In the genomic region with DNA sequence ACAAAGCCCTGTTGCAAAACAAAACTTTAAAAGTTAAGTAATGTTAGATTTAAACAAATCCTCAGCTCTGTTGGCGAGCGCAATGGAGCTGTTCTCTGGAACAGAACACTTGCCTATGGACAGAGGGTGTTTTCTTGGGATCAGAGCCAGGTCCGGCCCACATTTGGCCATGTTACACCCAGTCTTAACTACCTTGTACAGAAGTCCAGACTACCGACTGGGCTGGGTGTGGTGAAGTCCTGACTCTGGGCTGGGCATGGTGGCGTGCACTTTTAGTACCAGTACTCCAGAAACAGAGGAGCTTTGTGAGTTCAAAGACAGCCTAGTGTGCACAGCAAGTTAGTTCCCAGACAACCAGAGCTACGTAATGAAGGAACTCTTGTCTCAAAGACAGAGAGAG, we compare ENCODE assay signal across 16 mouse cellular contexts. TPM values are rescaled to one million over a fixed set of nuclear protein-coding genes. Genes with fewer than 3 reads are reported as not detected.
DNase-seq lines count a peak whose midpoint lies in the region; ATAC-seq and TF ChIP-seq lines count a peak whose summit lies in the region.
"Had no signal": no experiment of that assay in that cellular context is flagged by ENCODE, and none has a peak within 500 bp of the region (broad histone marks: within the 10 kb centered on the region; RNA-seq: fewer than 3 reads in every experiment).

No protein-coding gene starts in this region.

- H3K4me1 ChIP-seq in kidney, embryonic 14.5 days (ENCODE audit: control insufficient read depth, insufficient read depth, low read length): peaks cover 12% of the 10 kb centered on the region

- no peak overlapping the region for H3K4me2 ChIP-seq in kidney, embryonic 14.5 days (replicated peaks; ENCODE audit: low read depth, low read length)
- peak overlapping the region; percentile 67 for H3K4me2 ChIP-seq in myocyte (ENCODE audit: low read depth)

- peaks cover 16% of the 10 kb centered on the region for H3K36me3 ChIP-seq in kidney, embryonic 14.5 days (ENCODE audit: control insufficient read depth, insufficient read depth, low read length)
- H3K36me3 ChIP-seq in myocyte (ENCODE audit: control insufficient read depth, insufficient read depth): no peaks in the 10 kb centered on the region

- H3K9ac ChIP-seq in kidney, embryonic 14.5 days (ENCODE audit: low read depth, low read length): no peak overlapping the region

- 79% methylated on average over 6 of the region's 6 CpGs for WGBS in kidney, embryonic 14.5 days
- 24% methylated on average over 6 of the region's 6 CpGs for WGBS in large intestine, adult 2 months

- TF ChIP-seq POLR2A in myocyte (IDR thresholded peaks at IDR 0.05; ENCODE audit: insufficient read length, low read depth): peak; percentile 34

- no peaks in the 10 kb centered on the region for H3K9me3 ChIP-seq in kidney, embryonic 14.5 days (ENCODE audit: control insufficient read depth, low read length)
- H3K9me3 ChIP-seq: forebrain, embryonic 13.5 days had no signal

- H3ac ChIP-seq in myocyte (ENCODE audit: control insufficient read depth, insufficient read length): no peak overlapping the region

- H3K4me3 ChIP-seq in kidney, embryonic 14.5 days (ENCODE audit: low read length): no peak overlapping the region
- peak overlapping the region; percentile 65 for H3K4me3 ChIP-seq in myocyte

- no peak for ATAC-seq in kidney, embryonic 14.5 days (ENCODE audit: low FRiP score, low TSS enrichment)
- ATAC-seq: forebrain, embryonic 13.5 days; hindbrain, postnatal 0 days had no signal

- H3K79me2 ChIP-seq in myocyte (ENCODE audit: control insufficient read depth, insufficient read depth): no peaks in the 10 kb centered on the region

- H3K27ac ChIP-seq in kidney, embryonic 14.5 days (ENCODE audit: low read depth, low read length): no peak overlapping the region
- H3K27ac ChIP-seq: forebrain, embryonic 13.5 days; hindbrain, postnatal 0 days had no signal

- H3K27me3 ChIP-seq in kidney, embryonic 14.5 days (ENCODE audit: control insufficient read depth, insufficient read depth, low read length): no peaks in the 10 kb centered on the region
- H3K27me3 ChIP-seq in myocyte (ENCODE audit: control insufficient read depth, insufficient read depth, insufficient read length): no peaks in the 10 kb centered on the region
- H3K27me3 ChIP-seq: forebrain, embryonic 13.5 days had no signal

- peak; percentile 73 for DNase-seq in adrenal gland, postnatal 10 days
- no peak for DNase-seq in adrenal gland, postnatal 25 days
- DNase-seq in kidney, postnatal 10 days: peak; percentile 63
- DNase-seq in large intestine, adult 2 months (ENCODE audit: low read depth, low spot score): peak; percentile 90
- DNase-seq in ovary, postnatal 36 days (ENCODE audit: low spot score): no peak
- no peak for DNase-seq in urinary bladder, postnatal 14 days (ENCODE audit: low spot score)
- DNase-seq: spleen, adult 18-20 months; thymus, postnatal 25 days had no signal

TF ChIP-seq in myocyte, 11 proteins besides CTCF, POLR2A, EP300 and RAD21:
- TF ChIP-seq POLR2AphosphoS2 (IDR thresholded peaks at IDR 0.05; ENCODE audit: insufficient read length, low read depth): no peak
- no peak for TF ChIP-seq MAX (IDR thresholded peaks at IDR 0.05; ENCODE audit: low read depth)
- no peak for TF ChIP-seq MYOD1 (IDR thresholded peaks at IDR 0.05; ENCODE audit: control insufficient read depth in 1 of 3, insufficient read length in 2 of 3, low read depth in 2 of 3)
- no peak for TF ChIP-seq E2F4 (IDR thresholded peaks at IDR 0.05; ENCODE audit: insufficient read depth)
- no peak for TF ChIP-seq CEBPB (IDR thresholded peaks at IDR 0.05; ENCODE audit: insufficient read depth, poor library complexity, severe bottlenecking)

RNA-seq across cellular contexts. Expression of gene Fam57b, which starts 9.5 kb away (rescaled TPM):
- total RNA-seq in adrenal gland, postnatal 10 days (2021): 10 to 100 TPM; 29.0 to 36.1 TPM
- total RNA-seq in adrenal gland, postnatal 25 days (2021): 17.2 and 17.3 TPM in 2 replicates
- 0.15 TPM in 1 of 2 replicates, not detected in the other for polyA plus RNA-seq in kidney, embryonic 14.5 days (2014; fragmentation: Nextera tagmentation; extraction: Ambion mirVana)
- polyA plus RNA-seq in large intestine, adult 2 months (2012; rRNA removed): 1.9 and 2.6 TPM in 2 replicates
- 0.94 TPM for polyA plus RNA-seq in myocyte (2012; fragmentation: generic; extraction: Trizol)
- total RNA-seq: megakaryocyte, adult 5-6 weeks had no signal

RNA-seq across cellular contexts. Expression of gene Ppp4c, which starts 14.7 kb away (rescaled TPM):
- 100 to 1,000 TPM; 103 to 107 TPM for total RNA-seq in adrenal gland, postnatal 10 days (2021)
- total RNA-seq in adrenal gland, postnatal 25 days (2021): 91.5 and 101 TPM in 2 replicates
- 294 and 371 TPM in 2 replicates for polyA plus RNA-seq in kidney, embryonic 14.5 days (2014; fragmentation: Nextera tagmentation; extraction: Ambion mirVana)
- polyA plus RNA-seq in large intestine, adult 2 months (2012; rRNA removed): 245 and 253 TPM in 2 replicates
- polyA plus RNA-seq in myocyte (2012; fragmentation: generic; extraction: Trizol): 113 TPM

RNA-seq across cellular contexts. Expression of gene 4930451I11Rik, which starts 24.5 kb away (rescaled TPM):
- not detected for total RNA-seq in adrenal gland, postnatal 10 days (2021)
- not detected in 2 replicates for total RNA-seq in adrenal gland, postnatal 25 days (2021)
- polyA plus RNA-seq in kidney, embryonic 14.5 days (2014; fragmentation: Nextera tagmentation; extraction: Ambion mirVana): not detected in 2 replicates
- not detected in 2 replicates for polyA plus RNA-seq in large intestine, adult 2 months (2012; rRNA removed)
- not detected for polyA plus RNA-seq in myocyte (2012; fragmentation: generic; extraction: Trizol)
- total RNA-seq: heart, adult 8-10 months; hindbrain, postnatal 0 days; megakaryocyte, adult 5-6 weeks; MEL had no signal
- polyA plus RNA-seq: forebrain, embryonic 13.5 days; neural tube, embryonic 14.5 days had no signal

RNA-seq across cellular contexts. Expression of gene Tbx6, which starts 25.7 kb away (rescaled TPM):
- total RNA-seq in adrenal gland, postnatal 10 days (2021): 1 to 10 TPM in 1 of 2 experiments, under 1 TPM in 1; 0.60 to 1.2 TPM
- total RNA-seq in adrenal gland, postnatal 25 days (2021): 0.67 and 1.6 TPM in 2 replicates
- 0.24 and 0.36 TPM in 2 replicates for polyA plus RNA-seq in kidney, embryonic 14.5 days (2014; fragmentation: Nextera tagmentation; extraction: Ambion mirVana)
- polyA plus RNA-seq in large intestine, adult 2 months (2012; rRNA removed): 0.87 and 1.6 TPM in 2 replicates
- polyA plus RNA-seq in myocyte (2012; fragmentation: generic; extraction: Trizol): 0.23 TPM

RNA-seq across cellular contexts. Expression of gene Ypel3, which starts 30.2 kb away (rescaled TPM):
- total RNA-seq in adrenal gland, postnatal 10 days (2021): 100 to 1,000 TPM; 140 to 147 TPM
- total RNA-seq in adrenal gland, postnatal 25 days (2021): 122 and 181 TPM in 2 replicates
- 87.5 and 94.5 TPM in 2 replicates for polyA plus RNA-seq in kidney, embryonic 14.5 days (2014; fragmentation: Nextera tagmentation; extraction: Ambion mirVana)
- 84.4 and 90.5 TPM in 2 replicates for polyA plus RNA-seq in large intestine, adult 2 months (2012; rRNA removed)
- 82.2 TPM for polyA plus RNA-seq in myocyte (2012; fragmentation: generic; extraction: Trizol)

Comparison
In these comparisons a context has a peak if more than half of its experiments do, and no peak if none do; other contexts are left out.
1. DNase-seq: peak in adrenal gland, postnatal 10 days (single experiment), kidney, postnatal 10 days (single experiment) and large intestine, adult 2 months (single experiment); none in adrenal gland, postnatal 25 days (single experiment), ovary, postnatal 36 days (single experiment) and urinary bladder, postnatal 14 days (single experiment).